Mouse (Mus musculus): ENCODE results near the gene Gng7. TPM values are rescaled to one million over a fixed set of nuclear protein-coding genes. Genes with fewer than 3 reads are reported as not detected.
"Not testable (repeated sequence)": the region's sequence is repeated elsewhere in the genome, so short reads cannot be mapped to it uniquely, and the experiment has no call there.

Gng7 gene
- polyA plus RNA-seq, 1 experiment from 2014 or later = 1.3 TPM

- H3K27me3 ChIP-seq (ENCODE audit: insufficient read depth, low read length) = peaks cover 8% of the 10 kb centered on the region
- no peaks in the 10 kb centered on the region for H3K36me3 ChIP-seq (replicated peaks; ENCODE audit: insufficient read depth, low read length)
- TF ChIP-seq CTCF (IDR thresholded peaks at IDR 0.05; ENCODE audit: low read depth) = no peak
- TF ChIP-seq EP300 (IDR thresholded peaks at IDR 0.05; ENCODE audit: low read depth) = no peak
- ATAC-seq = peak; percentile 71
- 0 out of 2 replicates have a peak, but pooled peaks cover 6% of the 10 kb centered on the region for H3K4me1 ChIP-seq (ENCODE audit: insufficient read depth)
- no peak for DNase-seq
- WGBS (ENCODE audit: insufficient replicate concordance) = 47% methylated on average over 4 of the region's 4 CpGs
- H3K4me3 ChIP-seq (ENCODE audit: low read depth, low read length) = no peak overlapping the region
- H3K9me3 ChIP-seq (ENCODE audit: low read length) = no peaks in the 10 kb centered on the region
- no peak overlapping the region for H3K4me2 ChIP-seq (ENCODE audit: low read depth, low read length)
- no peak overlapping the region for H3K9ac ChIP-seq (replicated peaks)
- H3K27ac ChIP-seq (ENCODE audit: low read depth) = no peak overlapping the region
These were observed 20.1 kb downstream of the Gng7 start for GRCm38 (mm10) chr10:80994621-80995020.

GRCm38 (mm10) chr10:80993276-80993675 lies 21.5 kb downstream of the Gng7 start:
- WGBS (ENCODE audit: insufficient replicate concordance) = 60% methylated on average over 5 of the region's 5 CpGs
- TF ChIP-seq EP300 (IDR thresholded peaks at IDR 0.05; ENCODE audit: low read depth) (no peak), CTCF (IDR thresholded peaks at IDR 0.05; ENCODE audit: low read depth) (no peak)
- DNase-seq (no peak), ATAC-seq (no peak)
- Histone ChIP-seq H3K27me3 (ENCODE audit: insufficient read depth, low read length) (peaks cover 8% of the 10 kb centered on the region), H3K4me1 (ENCODE audit: insufficient read depth) (no peaks in the 10 kb centered on the region), H3K9ac (replicated peaks) (no peak overlapping the region), H3K36me3 (replicated peaks; ENCODE audit: insufficient read depth, low read length) (no peaks in the 10 kb centered on the region), H3K4me3 (ENCODE audit: low read depth, low read length) (no peak overlapping the region), H3K9me3 (ENCODE audit: low read length) (no peaks in the 10 kb centered on the region), H3K27ac (ENCODE audit: low read depth) (no peak overlapping the region), H3K4me2 (ENCODE audit: low read depth, low read length) (no peak overlapping the region)

- Histone ChIP-seq H3K27ac (ENCODE audit: low read depth) (no peak overlapping the region), H3K9me3 (ENCODE audit: low read length) (no peaks in the 10 kb centered on the region), H3K27me3 (ENCODE audit: insufficient read depth, low read length) (peaks cover 8% of the 10 kb centered on the region), H3K4me2 (ENCODE audit: low read depth, low read length) (no peak overlapping the region), H3K4me3 (ENCODE audit: low read depth, low read length) (no peak overlapping the region), H3K9ac (replicated peaks) (no peak overlapping the region), H3K4me1 (ENCODE audit: insufficient read depth) (peaks cover 5% of the 10 kb centered on the region), H3K36me3 (replicated peaks; ENCODE audit: insufficient read depth, low read length) (no peaks in the 10 kb centered on the region)
- no peak for DNase-seq
- TF ChIP-seq EP300 (IDR thresholded peaks at IDR 0.05; ENCODE audit: low read depth) (no peak), CTCF (IDR thresholded peaks at IDR 0.05; ENCODE audit: low read depth) (no peak)
- no peak for ATAC-seq
- 57% methylated on average over 1 of the region's 1 CpGs for WGBS (ENCODE audit: insufficient replicate concordance)
These were observed 22.8 kb downstream of the Gng7 start for GRCm38 (mm10) chr10:80991945-80992344.

GRCm38 (mm10) chr10:80991007-80991406 lies 23.7 kb downstream of the Gng7 start:
- no peak for ATAC-seq
- TF ChIP-seq CTCF (IDR thresholded peaks at IDR 0.05; ENCODE audit: low read depth) = peak; percentile 67
- TF ChIP-seq EP300 (IDR thresholded peaks at IDR 0.05; ENCODE audit: low read depth) = no peak
- Histone ChIP-seq H3K27me3 (ENCODE audit: insufficient read depth, low read length) (peaks cover 8% of the 10 kb centered on the region), H3K4me2 (ENCODE audit: low read depth, low read length) (no peak overlapping the region), H3K4me3 (ENCODE audit: low read depth, low read length) (no peak overlapping the region), H3K36me3 (replicated peaks; ENCODE audit: insufficient read depth, low read length) (no peaks in the 10 kb centered on the region), H3K4me1 (ENCODE audit: insufficient read depth) (peaks cover 5% of the 10 kb centered on the region), H3K9ac (replicated peaks) (no peak overlapping the region), H3K27ac (ENCODE audit: low read depth) (no peak overlapping the region), H3K9me3 (ENCODE audit: low read length) (no peaks in the 10 kb centered on the region)
- DNase-seq = no peak
- WGBS (ENCODE audit: insufficient replicate concordance) = 19% methylated on average over 3 of the region's 3 CpGs

DNA sequence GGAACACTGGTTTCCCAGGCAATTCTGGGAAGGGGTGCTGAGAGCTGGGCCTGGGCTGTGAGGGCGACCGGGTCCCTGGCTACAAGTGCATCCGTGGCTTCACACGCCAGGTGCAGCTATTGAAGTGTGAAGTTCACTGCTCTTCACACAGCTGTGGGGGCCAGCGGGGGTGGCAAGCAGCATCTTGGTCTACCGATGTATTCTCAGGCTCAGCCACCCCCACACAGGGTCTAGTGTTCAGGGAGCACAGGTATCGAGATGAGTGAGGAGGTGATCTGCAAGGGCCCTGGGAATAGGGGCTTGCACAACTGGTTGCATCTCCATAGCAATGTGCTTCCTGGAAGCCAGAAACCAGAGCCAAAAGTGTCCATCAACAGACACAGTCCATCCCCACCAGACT lies 24.3 kb downstream of the Gng7 start:
- H3K27me3 ChIP-seq (ENCODE audit: insufficient read depth, low read length) = peaks cover 8% of the 10 kb centered on the region
- no peak overlapping the region for H3K4me3 ChIP-seq (ENCODE audit: low read depth, low read length)
- WGBS (ENCODE audit: insufficient replicate concordance) = 57% methylated on average over 7 of the region's 7 CpGs
- no peak overlapping the region for H3K9ac ChIP-seq (replicated peaks)
- ATAC-seq = no peak
- TF ChIP-seq CTCF (IDR thresholded peaks at IDR 0.05; ENCODE audit: low read depth) = no peak
- no peak for TF ChIP-seq EP300 (IDR thresholded peaks at IDR 0.05; ENCODE audit: low read depth)
- peaks cover 10% of the 10 kb centered on the region for H3K4me1 ChIP-seq (ENCODE audit: insufficient read depth)
- H3K36me3 ChIP-seq (replicated peaks; ENCODE audit: insufficient read depth, low read length) = no peaks in the 10 kb centered on the region
- no peak overlapping the region for H3K4me2 ChIP-seq (ENCODE audit: low read depth, low read length)
- H3K9me3 ChIP-seq (ENCODE audit: low read length) = no peaks in the 10 kb centered on the region
- no peak for DNase-seq
- no peak overlapping the region for H3K27ac ChIP-seq (ENCODE audit: low read depth)

DNA sequence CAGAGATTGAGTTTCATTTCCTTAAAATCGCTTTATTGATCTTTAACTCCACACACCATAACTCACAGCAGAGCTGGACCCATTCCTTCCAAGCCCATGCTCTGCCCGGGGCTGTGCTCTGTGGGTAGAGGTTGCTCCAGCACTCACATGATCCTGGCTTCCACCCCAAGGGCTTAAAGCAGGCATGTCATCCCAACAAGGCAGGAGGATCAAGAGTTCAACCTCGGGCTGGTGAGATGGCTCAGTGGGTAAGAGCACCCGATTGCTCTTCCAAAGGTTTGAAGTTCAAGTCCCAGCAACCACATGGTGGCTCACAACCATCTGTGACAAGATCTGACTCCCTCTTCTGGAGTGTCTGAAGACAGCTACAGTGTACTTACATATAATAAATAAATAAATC lies 24.9 kb downstream of the Gng7 start:
- not testable (repeated sequence) for ATAC-seq; H3K9me3 ChIP-seq (ENCODE audit: low read length); DNase-seq; H3K27ac ChIP-seq (ENCODE audit: low read depth); H3K36me3 ChIP-seq (replicated peaks; ENCODE audit: insufficient read depth, low read length); H3K27me3 ChIP-seq (ENCODE audit: insufficient read depth, low read length); H3K9ac ChIP-seq (replicated peaks); H3K4me2 ChIP-seq (ENCODE audit: low read depth, low read length); H3K4me3 ChIP-seq (ENCODE audit: low read depth, low read length)
- WGBS (ENCODE audit: insufficient replicate concordance) = 49% methylated on average over 4 of the region's 4 CpGs
- H3K4me1 ChIP-seq (ENCODE audit: insufficient read depth) = peaks cover 15% of the 10 kb centered on the region

DNA sequence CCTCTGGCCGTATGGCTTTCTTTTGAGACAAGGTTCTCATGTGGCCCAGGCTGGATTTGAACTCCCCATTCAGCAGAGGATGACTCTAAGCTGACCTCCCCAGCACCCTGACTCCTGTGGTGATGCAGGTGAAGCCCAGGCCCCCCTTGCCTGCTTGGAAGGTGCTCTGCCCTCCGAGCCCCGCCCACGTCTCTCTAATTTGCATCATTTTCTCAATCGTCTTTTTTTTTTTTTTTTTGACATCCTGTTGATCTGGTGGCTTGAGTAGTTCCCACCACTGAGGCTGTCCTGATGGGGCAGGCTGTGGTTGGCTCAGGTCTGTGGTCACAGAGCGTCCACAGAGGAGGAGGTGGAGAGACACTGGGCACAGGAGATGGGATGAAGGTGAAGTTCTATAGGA lies 25.3 kb downstream of the Gng7 start:
- H3K9me3 ChIP-seq (ENCODE audit: low read length) = no peaks in the 10 kb centered on the region
- DNase-seq (no peak), ATAC-seq (no peak)
- no peak overlapping the region for H3K9ac ChIP-seq (replicated peaks)
- TF ChIP-seq CTCF (IDR thresholded peaks at IDR 0.05; ENCODE audit: low read depth) (no peak), EP300 (IDR thresholded peaks at IDR 0.05; ENCODE audit: low read depth) (no peak)
- no peak overlapping the region for H3K27ac ChIP-seq (ENCODE audit: low read depth)
- H3K4me3 ChIP-seq (ENCODE audit: low read depth, low read length) = no peak overlapping the region
- 0 out of 2 replicates have a peak, but pooled peaks cover 3% of the 10 kb centered on the region for H3K27me3 ChIP-seq (ENCODE audit: insufficient read depth, low read length)
- H3K36me3 ChIP-seq (replicated peaks; ENCODE audit: insufficient read depth, low read length) = no peaks in the 10 kb centered on the region
- H3K4me1 ChIP-seq (ENCODE audit: insufficient read depth) = peaks cover 15% of the 10 kb centered on the region
- no peak overlapping the region for H3K4me2 ChIP-seq (ENCODE audit: low read depth, low read length)
- 51% methylated on average over 6 of the region's 6 CpGs for WGBS (ENCODE audit: insufficient replicate concordance)
